Mouse (Mus musculus): ENCODE measurements around the gene Glrx. TPM values are rescaled to one million over a fixed set of nuclear protein-coding genes. Genes with fewer than 3 reads are reported as not detected.

The Glrx gene
- polyA plus RNA-seq (2015; fragmentation: Illumina TruSeq; extraction: RNeasy Lipid Tissue Mini Kit (QIAGEN cat#74804); ENCODE audit: insufficient read depth, low replicate concordance) = 56.3 TPM

DNA sequence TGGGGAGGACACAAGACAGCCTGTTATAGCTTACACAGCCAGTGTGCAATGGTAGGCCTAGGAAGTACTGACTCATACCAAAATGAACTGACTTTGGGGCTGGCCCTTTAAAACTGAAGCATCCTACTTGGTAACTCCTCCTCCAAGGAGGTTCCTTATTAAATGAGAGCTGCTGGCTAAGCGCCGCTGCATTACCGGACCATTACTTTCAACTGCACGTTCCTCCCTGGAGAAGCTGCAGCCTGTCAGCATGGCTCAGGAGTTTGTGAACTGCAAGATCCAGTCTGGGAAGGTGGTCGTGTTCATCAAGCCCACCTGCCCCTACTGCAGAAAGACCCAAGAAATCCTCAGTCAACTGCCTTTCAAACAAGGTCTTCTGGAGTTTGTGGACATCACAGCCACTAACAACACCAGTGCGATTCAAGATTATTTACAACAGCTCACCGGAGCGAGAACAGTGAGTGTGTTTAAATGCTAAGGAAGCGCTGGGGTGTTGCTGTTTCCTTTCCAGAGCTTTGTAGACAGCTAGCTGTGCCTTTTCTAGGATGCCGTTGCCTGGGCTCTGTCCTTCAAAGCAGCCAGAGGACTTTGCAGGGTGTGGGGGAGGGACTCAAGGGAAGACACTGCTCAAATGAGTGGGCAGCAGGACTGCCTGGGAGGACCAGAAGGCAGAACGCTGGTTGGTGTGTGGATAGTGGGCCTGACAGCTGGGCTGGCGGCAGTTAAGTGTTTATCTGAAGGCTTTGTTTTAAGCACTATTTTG, at the start of gene Glrx:
Gene Glrx, plus strand, starts transcription at position 150 of the 763 bp plus-strand sequence.

Other genes with a start within 250 kb of the Glrx start
- gene Ell2, start 133.1 kb upstream of the Glrx start, polyA plus RNA-seq (2015; fragmentation: Illumina TruSeq; extraction: RNeasy Lipid Tissue Mini Kit (QIAGEN cat#74804); ENCODE audit: insufficient read depth, low replicate concordance) = 30.3 TPM
- gene Rhobtb3, start 104.1 kb downstream of the Glrx start, polyA plus RNA-seq (2015; fragmentation: Illumina TruSeq; extraction: RNeasy Lipid Tissue Mini Kit (QIAGEN cat#74804); ENCODE audit: insufficient read depth, low replicate concordance) = 3.2 TPM
- gene Spata9, start 127.3 kb downstream of the Glrx start, polyA plus RNA-seq (2015; fragmentation: Illumina TruSeq; extraction: RNeasy Lipid Tissue Mini Kit (QIAGEN cat#74804); ENCODE audit: insufficient read depth, low replicate concordance) = not detected
- 31.9 TPM for gene Rfesd, start 178.9 kb downstream of the Glrx start, polyA plus RNA-seq (2015; fragmentation: Illumina TruSeq; extraction: RNeasy Lipid Tissue Mini Kit (QIAGEN cat#74804); ENCODE audit: insufficient read depth, low replicate concordance)
- not detected for gene Gpr150, start 217.1 kb downstream of the Glrx start, polyA plus RNA-seq (2015; fragmentation: Illumina TruSeq; extraction: RNeasy Lipid Tissue Mini Kit (QIAGEN cat#74804); ENCODE audit: insufficient read depth, low replicate concordance)

Measured in spleen, adult 10 weeks (tissue).